Mouse (Mus musculus): ENCODE measurements around the gene Zfp711. TPM values are rescaled to one million over a fixed set of nuclear protein-coding genes. Genes with fewer than 3 reads are reported as not detected.

Gene Zfp711
- 0.02 and 0.05 TPM in 2 replicates for polyA plus RNA-seq (2012; rRNA removed)

GRCm38 (mm10) chrX:112600511-112601305 is at the start of gene Zfp711:
Zfp711 (plus strand) TSS chrX:112600526.

Other genes starting within 250 kb of the Zfp711 start
- gene Satl1, start 193.7 kb upstream of the Zfp711 start, polyA plus RNA-seq (2012; rRNA removed) = not detected in 2 replicates
- 0.12 TPM in 2 replicates for gene 2010106E10Rik, start 105.3 kb upstream of the Zfp711 start, polyA plus RNA-seq (2012; rRNA removed)
- 5.5 and 6.6 TPM in 2 replicates for gene Pof1b, start 98.1 kb downstream of the Zfp711 start, polyA plus RNA-seq (2012; rRNA removed)